Mouse (Mus musculus) spleen, embryonic (tissue): ENCODE data around the gene Hist1h2ab.

Experiments
- CTCF ChIA-PET: fragments of 350-600 bp; sonication (Branson Sonifier 250); formaldehyde crosslinking; loops from one replicate; lab custom pipeline; 2022; lab: Charles Lee

Hist1h2ab gene

GRCm38 (mm10) chr13:23750839-23751477 is at the start of gene Hist1h2ab:
Gene Hist1h2ab (plus strand): TSS chr13:23751126.
- CTCF ChIA-PET, result interaction anchor here (0.8 to 1.1 kb wide), 3 partner anchors 8 to 12 kb away, joined by 3 to 5 read pairs (median 4); partner anchors contain the start of gene Hist1h3a

- CTCF ChIA-PET, result interaction anchor here (0.7 to 1.1 kb wide), 3 partner anchors 30 to 33 kb away, joined by 3 to 27 read pairs (median 4); no protein-coding TSS in a partner anchor
Measured at GRCm38 (mm10) chr13:23702220-23702619, 48.7 kb upstream of the Hist1h2ab start.

- CTCF ChIA-PET, result interaction anchor here (0.9 kb wide), 1 partner anchor 33 kb away, joined by 4 read pairs; no protein-coding TSS in a partner anchor
Measured at GRCm38 (mm10) chr13:23702801-23703200, 48.1 kb upstream of the Hist1h2ab start.

- CTCF ChIA-PET, result no interaction called here
Measured at GRCm38 (mm10) chr13:23705751-23706356, 45.1 kb upstream of the Hist1h2ab start.

- CTCF ChIA-PET, result no interaction called here
Measured at GRCm38 (mm10) chr13:23706771-23707170, 44.2 kb upstream of the Hist1h2ab start.

- CTCF ChIA-PET, result interaction anchor here (0.9 kb wide), 1 partner anchor 24 kb away, joined by 3 read pairs; no protein-coding TSS in a partner anchor
Measured at GRCm38 (mm10) chr13:23708041-23708440, 42.9 kb upstream of the Hist1h2ab start.

- CTCF ChIA-PET, result interaction anchor here (0.9 kb wide), 1 partner anchor 24 kb away, joined by 3 read pairs; no protein-coding TSS in a partner anchor
Measured at GRCm38 (mm10) chr13:23708654-23709053, 42.3 kb upstream of the Hist1h2ab start.

GRCm38 (mm10) chr13:23709714-23710373 is 41.1 kb upstream of the Hist1h2ab start:
- CTCF ChIA-PET, result no interaction called here

- CTCF ChIA-PET, result interaction anchor here (0.6 kb wide), 1 partner anchor 746 kb away, joined by 3 read pairs; no protein-coding TSS in a partner anchor
Measured at GRCm38 (mm10) chr13:23710374-23711089, 40.4 kb upstream of the Hist1h2ab start, which contains the start of gene Hfe. Gene Hfe (minus strand): TSS chr13:23710854.

GRCm38 (mm10) chr13:23716261-23717042 is 34.5 kb upstream of the Hist1h2ab start:
- CTCF ChIA-PET, result no interaction called here

- CTCF ChIA-PET, result interaction anchor here (0.6 kb wide), 1 partner anchor 125 kb away, joined by 6 read pairs; no protein-coding TSS in a partner anchor
Measured at GRCm38 (mm10) chr13:23717176-23717575, 33.8 kb upstream of the Hist1h2ab start.

GRCm38 (mm10) chr13:23717593-23718245 is 33.2 kb upstream of the Hist1h2ab start:
- CTCF ChIA-PET, result interaction anchor here (0.6 kb wide), 1 partner anchor 125 kb away, joined by 6 read pairs; no protein-coding TSS in a partner anchor

- CTCF ChIA-PET, result interaction anchor here (0.6 kb wide), 1 partner anchor 161 kb away, joined by 4 read pairs; no protein-coding TSS in a partner anchor
Measured at GRCm38 (mm10) chr13:23724239-23724638, 26.7 kb upstream of the Hist1h2ab start.

- CTCF ChIA-PET, result no interaction called here
Measured at GRCm38 (mm10) chr13:23725213-23725612, 25.7 kb upstream of the Hist1h2ab start.

- CTCF ChIA-PET, result no interaction called here
Measured at GRCm38 (mm10) chr13:23728472-23729191, 22.3 kb upstream of the Hist1h2ab start.

- CTCF ChIA-PET, result no interaction called here
Measured at GRCm38 (mm10) chr13:23729192-23729525, 21.8 kb upstream of the Hist1h2ab start.

- CTCF ChIA-PET, result no interaction called here
Measured at GRCm38 (mm10) chr13:23729706-23730105, 21.2 kb upstream of the Hist1h2ab start.

GRCm38 (mm10) chr13:23730479-23730878 is 20.4 kb upstream of the Hist1h2ab start:
- CTCF ChIA-PET, result interaction anchor here (0.6 kb wide), 1 partner anchor 182 kb away, joined by 4 read pairs; no protein-coding TSS in a partner anchor
